Mouse (Mus musculus) erythroid progenitor cell, adult 5-6 weeks (primary cell): ENCODE results near the gene Lrp2. TPM values are rescaled to one million over a fixed set of nuclear protein-coding genes. Genes with fewer than 3 reads are reported as not detected.
A peak's percentile ranks its signal among the peaks of the same experiment; 100 is the strongest.

Experiments
- ATAC-seq: replicated peaks from 2 replicates; pipeline ENCODE4 v1.8.0; 2016; ENCODE audit warnings: moderate number of reproducible peaks, mild to moderate bottlenecking, moderate TSS enrichment, inconsistent platforms; ENCODE audit not compliant: poor library complexity, low FRiP score, severe bottlenecking
- total RNA-seq, 2 experiments: library from RNA; stranded (forward) in 1 of 2; stranded (reverse) in 1 of 2; fragments of 150-400 nt in 1 of 2; fragments of 186-747, 209-891 nt in 1 of 2; gene quantifications; 2 replicates each; pipeline versions ENCODE4 v1.2.3 to v1.2.4; 2015 to 2017; ENCODE audit warnings: low replicate concordance in 2 of 2

Lrp2 gene
- total RNA-seq (2015; ENCODE audit: low replicate concordance) (not detected in 2 replicates), total RNA-seq (2017; ENCODE audit: low replicate concordance) (not detected in 2 replicates)

GRCm38 (mm10) chr2:69585886-69586398, at the start of gene Lrp2:
TSS of gene Lrp2 (minus strand) at chr2:69586065.
- ATAC-seq: no peak

- peak; percentile 80 for ATAC-seq
These were observed 49.3 kb upstream of the Lrp2 start for GRCm38 (mm10) chr2:69635064-69635701.

GRCm38 (mm10) chr2:69631449-69631848, 45.6 kb upstream of the Lrp2 start:
- no peak for ATAC-seq

GRCm38 (mm10) chr2:69630792-69631191, 44.9 kb upstream of the Lrp2 start:
- no peak for ATAC-seq

- ATAC-seq: no peak
These were observed 44.0 kb upstream of the Lrp2 start for GRCm38 (mm10) chr2:69629914-69630313.

GRCm38 (mm10) chr2:69629215-69629614, 43.4 kb upstream of the Lrp2 start:
- no peak for ATAC-seq

GRCm38 (mm10) chr2:69619286-69619685, 33.4 kb upstream of the Lrp2 start:
- ATAC-seq: no peak

GRCm38 (mm10) chr2:69618336-69618735, 32.5 kb upstream of the Lrp2 start:
- no peak for ATAC-seq

- peak; percentile 42; the same call in 1 of the 2 replicates for ATAC-seq
These were observed 27.4 kb upstream of the Lrp2 start for GRCm38 (mm10) chr2:69613237-69613636.

- ATAC-seq: no peak
These were observed 26.9 kb upstream of the Lrp2 start for GRCm38 (mm10) chr2:69612716-69613115.

GRCm38 (mm10) chr2:69612237-69612636, 26.4 kb upstream of the Lrp2 start:
- ATAC-seq: no peak

- ATAC-seq: no peak
These were observed 20.8 kb upstream of the Lrp2 start for GRCm38 (mm10) chr2:69606621-69607020.

- ATAC-seq: no peak
These were observed 18.0 kb upstream of the Lrp2 start for GRCm38 (mm10) chr2:69603726-69604393.

GRCm38 (mm10) chr2:69593168-69593567, 7.3 kb upstream of the Lrp2 start:
- ATAC-seq: no peak

- ATAC-seq: no peak
These were observed 6.7 kb upstream of the Lrp2 start for GRCm38 (mm10) chr2:69592536-69592935.

GRCm38 (mm10) chr2:69591966-69592505, 6.2 kb upstream of the Lrp2 start:
- no peak for ATAC-seq

- ATAC-seq: no peak
These were observed 4.7 kb upstream of the Lrp2 start for GRCm38 (mm10) chr2:69590548-69590947.

- ATAC-seq: no peak
These were observed 2.0 kb upstream of the Lrp2 start for GRCm38 (mm10) chr2:69587896-69588295.

GRCm38 (mm10) chr2:69586821-69587728, 1.2 kb upstream of the Lrp2 start:
- ATAC-seq: no peak
